Mouse (Mus musculus) heart, adult 2 months (tissue): ENCODE data around the gene Maco1.

Source experiments
- CTCF ChIP-seq: fragments of 200-600 bp; IDR thresholded peaks from 2 replicates; pipeline ENCODE4 v1.8.1; 2022; ENCODE audit warnings: antibody characterized with exemption, mild to moderate bottlenecking, moderate library complexity
- EP300 ChIP-seq: fragments of 200-500 bp; IDR thresholded peaks from 2 replicates; pipeline ENCODE4 v1.6.1; 2011; ENCODE audit warnings: low read depth, low read length, control low read depth; ENCODE audit not compliant: insufficient read depth
- POLR2A ChIP-seq: fragments of 200-500 bp; IDR thresholded peaks from 2 replicates; pipeline ENCODE4 v1.6.1; 2011; ENCODE audit warnings: mild to moderate bottlenecking, low read depth, low read length, control low read depth; ENCODE audit not compliant: insufficient read depth

DNA sequence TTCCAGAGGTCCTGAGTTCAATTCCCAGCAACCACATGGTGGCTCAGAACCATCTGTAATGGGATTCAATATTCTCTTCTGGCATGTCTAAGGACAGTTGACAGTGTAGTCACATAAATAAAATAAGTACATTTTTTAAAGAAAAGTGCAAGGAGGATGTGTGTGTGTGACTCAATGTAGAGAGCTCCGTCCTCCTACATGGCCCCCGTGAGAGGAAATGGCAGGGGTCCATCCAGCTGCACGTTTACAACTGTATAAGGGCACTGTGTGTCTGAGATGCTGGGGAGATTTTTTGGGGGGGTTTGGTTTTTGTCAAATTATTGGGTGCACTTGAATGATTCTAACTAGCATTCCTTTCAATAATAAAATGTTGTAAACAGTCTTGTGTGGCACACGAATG, 17.7 kb downstream of the Maco1 start:
- TF ChIP-seq CTCF (no peak), POLR2A (no peak), EP300 (no peak)
